Mouse (Mus musculus) Patski (cell line): ENCODE measurements around the gene Hspa14. TPM values are rescaled to one million over a fixed set of nuclear protein-coding genes. Genes with fewer than 3 reads are reported as not detected.

ENCODE experiments used
- ATAC-seq: fragments of 100-300 bp; one replicate; pipeline ENCODE4 v1.8.0; 2021
- CTCF ChIA-PET: fragments of 350-600 bp; sonication (Branson Sonifier 250); formaldehyde crosslinking; loops from one replicate; lab custom pipeline; 2022; ENCODE audit warnings: inconsistent platforms; lab: Charles Lee
- POLR2A ChIA-PET: fragments of 350-600 bp; sonication (Branson Sonifier 250); formaldehyde crosslinking; loops from one replicate; lab custom pipeline; 2022; ENCODE audit warnings: antibody characterized with exemption, inconsistent platforms; lab: Charles Lee
- DNase-seq: peaks from one replicate; pipeline ENCODE4 v3.0.0-alpha.2; 2011; ENCODE audit warnings: low read depth, low spot score
- H3K27me3 ChIP-seq: fragments of 371-371 bp; one replicate; pipeline ENCODE4 v1.5.1; 2021
- CTCF ChIP-seq: fragments of 100-300 bp; IDR thresholded peaks from one replicate; pipeline ENCODE4 v1.5.1; 2021
- in situ Hi-C: fragments of 300-500 bp; cut with MboI; formaldehyde crosslinking; loops from 3 replicates; pipeline ENCODE4 v1.11.1; 2018; ENCODE audit warnings: low pct_unique_long_range_greater_than_20kb, mixed read lengths
- polyA plus RNA-seq: library from polyadenylated mRNA; unstranded; gene quantifications from one replicate; pipeline ENCODE4 v1.2.3, GENCODE M21; 2021

Gene Hspa14
- polyA plus RNA-seq, result 61.3 TPM

- ChIA-PET CTCF (interaction anchor here (1.0 kb wide), 1 partner anchor 12 kb away, joined by 3 read pairs; no protein-coding TSS in a partner anchor), POLR2A (no interaction called here)
- DNase-seq (peak; percentile 93), ATAC-seq (peak; percentile 99)
- H3K27me3 ChIP-seq, result no peaks in the 10 kb centered on the region
- no peak for TF ChIP-seq CTCF
- in situ Hi-C loops, result no loop called here
Measured at GRCm38 (mm10) chr2:3512552-3513454, at the start of gene Hspa14, which contains the start of the genes Gm45902 and Cdnf. Gene Hspa14, minus strand, starts transcription at chr2:3512814. Gene Gm45902, minus strand, starts transcription at chr2:3512790. Gene Cdnf, plus strand, starts transcription at chr2:3513030.

- ATAC-seq (peak; percentile 65), DNase-seq (peak; percentile 20)
- CTCF ChIA-PET, result interaction anchor here (0.6 to 2.5 kb wide), 24 partner anchors 8 to 265 kb away, joined by 3 to 15 read pairs (median 4); no protein-coding TSS in a partner anchor
- in situ Hi-C loops, result loop anchor here (5.0 kb wide), 2 partner anchors 231 to 256 kb away; no protein-coding TSS in a partner anchor
- H3K27me3 ChIP-seq, result no peaks in the 10 kb centered on the region
- TF ChIP-seq CTCF, result peak; percentile 95
- POLR2A ChIA-PET, result interaction anchor here (0.6 to 0.7 kb wide), 2 partner anchors 219 to 228 kb away, joined by 3 read pairs; no protein-coding TSS in a partner anchor
Measured at GRCm38 (mm10) chr2:3546588-3546987, 34.0 kb upstream of the Hspa14 start.

GRCm38 (mm10) chr2:3546055-3546454, 33.4 kb upstream of the Hspa14 start:
- CTCF ChIA-PET, result interaction anchor here (0.6 to 2.5 kb wide), 23 partner anchors 9 to 259 kb away, joined by 3 to 15 read pairs (median 4); no protein-coding TSS in a partner anchor
- TF ChIP-seq CTCF, result no peak
- no peaks in the 10 kb centered on the region for H3K27me3 ChIP-seq
- ATAC-seq (no peak), DNase-seq (no peak)
- in situ Hi-C loops, result loop anchor here (5.0 kb wide), 2 partner anchors 231 to 256 kb away; no protein-coding TSS in a partner anchor
- POLR2A ChIA-PET, result interaction anchor here (0.6 to 0.7 kb wide), 3 partner anchors 220 to 862 kb away, joined by 3 read pairs; no protein-coding TSS in a partner anchor

DNA sequence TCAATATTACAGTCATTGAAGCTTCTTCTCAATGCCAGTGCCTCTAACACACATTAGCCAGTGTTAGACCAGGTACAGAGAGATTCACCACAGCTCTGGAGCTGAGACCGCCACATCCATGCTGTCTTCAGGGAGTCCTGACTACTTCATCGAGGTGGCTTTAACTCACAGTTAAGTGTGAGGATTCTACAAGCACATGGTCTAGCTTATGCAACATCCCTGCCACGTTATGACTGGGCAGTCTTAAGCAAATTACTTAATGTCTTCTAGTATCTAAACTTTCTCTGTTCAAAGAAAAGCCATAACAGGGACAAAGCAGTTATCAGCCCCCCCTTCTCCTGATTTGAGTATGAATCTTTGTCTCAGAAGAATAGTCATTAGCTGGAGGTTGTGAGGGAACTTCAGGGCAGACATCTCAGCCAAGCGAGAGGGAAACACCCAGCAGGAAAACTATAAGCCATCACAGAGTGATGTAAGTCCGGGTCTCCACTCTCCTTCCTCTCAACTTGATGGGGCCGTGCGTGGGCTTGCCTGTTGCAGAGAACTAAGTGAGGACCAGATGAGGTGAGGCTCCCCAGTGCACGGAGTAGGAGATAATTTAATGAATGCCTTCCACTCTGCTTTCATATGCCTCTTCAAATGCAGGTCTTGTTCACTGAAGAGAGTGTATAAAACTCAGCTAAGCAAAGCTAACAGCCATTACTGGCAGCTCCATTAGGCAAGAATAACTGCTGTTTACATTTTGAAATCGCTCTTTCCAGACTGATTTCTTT, 28.9 kb upstream of the Hspa14 start:
- ATAC-seq (no peak), DNase-seq (no peak)
- ChIA-PET CTCF (no interaction called here), POLR2A (interaction anchor here (0.6 kb wide), 1 partner anchor 351 kb away, joined by 3 read pairs; no protein-coding TSS in a partner anchor)
- TF ChIP-seq CTCF, result no peak
- in situ Hi-C loops, result no loop called here
- peaks cover 3% of the 10 kb centered on the region for H3K27me3 ChIP-seq

DNA sequence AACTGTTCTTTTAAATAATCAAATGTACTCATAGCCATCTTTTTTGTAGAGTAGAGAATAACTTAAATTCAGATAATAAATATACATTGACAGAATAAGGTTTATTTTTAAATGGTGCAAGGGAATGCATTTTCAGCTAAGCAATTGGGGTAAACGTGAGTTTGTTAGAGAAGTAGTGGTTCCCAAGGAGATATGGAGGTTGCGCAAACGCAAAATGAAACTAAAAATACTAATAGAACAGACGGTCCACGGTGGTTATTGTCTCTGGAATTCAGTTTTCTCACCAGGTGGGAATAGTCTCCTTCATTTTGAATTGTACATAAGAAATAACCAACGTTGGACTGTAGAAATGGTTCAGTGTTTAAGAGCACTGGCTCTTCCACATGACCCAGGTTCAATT, 13.7 kb upstream of the Hspa14 start:
- no peak for TF ChIP-seq CTCF
- DNase-seq (no peak), ATAC-seq (no peak)
- ChIA-PET POLR2A (no interaction called here), CTCF (no interaction called here)
- H3K27me3 ChIP-seq, result peaks cover 5% of the 10 kb centered on the region
- in situ Hi-C loops, result no loop called here

DNA sequence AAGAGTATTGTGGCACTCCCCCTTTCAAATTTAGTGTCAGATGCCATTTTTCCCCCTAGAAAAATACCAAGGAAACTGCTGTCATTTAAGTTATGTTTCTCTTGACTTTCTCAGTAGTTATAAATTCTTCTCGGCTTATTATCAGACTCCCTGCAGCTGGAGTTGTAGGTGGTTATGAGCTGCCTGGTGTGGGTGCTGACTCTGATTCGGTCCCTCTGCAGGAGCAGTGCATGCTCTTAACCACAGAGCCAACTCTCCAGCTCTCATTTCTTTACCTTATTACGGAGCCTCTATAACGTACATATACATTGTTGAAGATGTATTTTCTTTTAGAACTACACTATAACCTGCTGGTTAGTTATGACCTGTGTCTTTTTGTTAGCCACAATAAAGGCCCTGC, 9.9 kb upstream of the Hspa14 start:
- ChIA-PET CTCF (interaction anchor here (1.3 kb wide), 1 partner anchor 10 kb away, joined by 3 read pairs; no protein-coding TSS in a partner anchor), POLR2A (no interaction called here)
- H3K27me3 ChIP-seq, result no peaks in the 10 kb centered on the region
- TF ChIP-seq CTCF, result no peak
- ATAC-seq (no peak), DNase-seq (no peak)
- in situ Hi-C loops, result no loop called here

DNA sequence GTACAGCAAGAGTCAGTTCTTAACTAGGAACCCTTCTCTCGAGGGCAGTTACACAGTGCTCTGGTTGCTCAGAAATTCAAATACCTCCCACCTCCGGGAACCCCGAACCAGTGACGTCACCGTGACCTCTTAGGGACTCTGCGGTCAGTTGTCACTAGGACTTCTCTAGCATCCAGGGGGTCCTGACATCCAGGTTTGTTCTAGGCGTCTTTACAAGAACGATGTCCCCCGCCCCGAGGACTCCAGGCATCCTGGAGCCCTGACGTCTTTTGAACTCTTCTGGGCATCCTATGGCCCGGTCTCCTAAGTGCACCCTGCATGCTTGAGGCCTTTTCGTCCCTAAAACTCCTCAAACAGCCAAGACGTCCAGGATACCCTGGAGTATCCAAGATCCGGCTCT, 538 bp downstream of the Hspa14 start:
- H3K27me3 ChIP-seq, result no peaks in the 10 kb centered on the region
- ATAC-seq, result peak; percentile 3
- ChIA-PET POLR2A (no interaction called here), CTCF (no interaction called here)
- no peak for DNase-seq
- in situ Hi-C loops, result no loop called here
- TF ChIP-seq CTCF, result no peak

DNA sequence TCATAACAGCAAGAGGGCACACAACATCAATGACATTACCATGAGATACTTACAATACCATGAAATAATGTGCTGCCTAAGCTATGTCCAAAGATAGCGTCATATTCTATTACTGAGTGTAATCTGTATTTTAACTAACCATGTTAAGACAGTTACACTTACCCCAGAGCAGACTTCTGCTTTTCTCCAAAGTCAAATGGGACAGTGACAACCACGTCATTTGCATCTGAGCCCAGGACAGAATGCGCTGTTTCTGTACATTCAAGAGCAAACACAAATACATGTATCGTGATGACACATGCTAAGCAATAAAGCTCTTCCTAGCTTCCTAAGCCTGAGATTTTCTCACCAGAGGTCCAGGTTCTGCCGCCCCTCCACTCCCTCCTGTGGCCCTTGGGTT, 11.7 kb downstream of the Hspa14 start:
- no peak for ATAC-seq
- ChIA-PET CTCF (no interaction called here), POLR2A (no interaction called here)
- H3K27me3 ChIP-seq, result no peaks in the 10 kb centered on the region
- DNase-seq, result no peak
- in situ Hi-C loops, result no loop called here
- no peak for TF ChIP-seq CTCF

- ChIA-PET POLR2A (no interaction called here), CTCF (interaction anchor here (1.3 kb wide), 1 partner anchor 26 kb away, joined by 3 read pairs; no protein-coding TSS in a partner anchor)
- in situ Hi-C loops, result loop anchor here (25.0 kb wide), 1 partner anchor 1138 kb away; no protein-coding TSS in a partner anchor
- no peaks in the 10 kb centered on the region for H3K27me3 ChIP-seq
- DNase-seq (no peak), ATAC-seq (no peak)
- no peak for TF ChIP-seq CTCF
Measured at GRCm38 (mm10) chr2:3499543-3499942, 13.1 kb downstream of the Hspa14 start.
